In the genomic region with DNA sequence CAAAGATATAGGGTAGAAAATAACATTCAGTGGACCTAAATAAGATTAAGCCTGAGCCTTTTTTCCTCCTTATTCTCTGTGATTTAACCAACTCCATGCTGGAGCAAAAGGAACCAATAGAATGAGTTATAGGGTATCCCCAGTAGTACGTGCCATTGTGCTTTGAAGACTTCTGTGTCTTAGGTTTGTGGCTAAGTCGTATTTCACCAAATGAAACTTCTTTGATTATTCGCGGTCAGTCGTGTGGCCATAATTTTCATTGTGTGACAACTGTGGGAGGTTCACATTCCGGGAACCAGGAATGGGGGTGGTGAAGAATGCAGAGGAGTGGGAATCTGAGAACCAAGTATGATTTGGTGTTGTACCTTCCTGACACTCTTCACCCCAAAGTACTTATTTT, we compare ENCODE assay signal across 22 mouse cellular contexts.
A peak's percentile ranks its signal among the peaks of the same experiment; 100 is the strongest.
DNase-seq lines count a peak whose midpoint lies in the region; ATAC-seq lines count a peak whose summit lies in the region.
"Had no signal": no experiment of that assay in that cellular context is flagged by ENCODE, and none has a peak within 500 bp of the region (broad histone marks: within the 10 kb centered on the region; RNA-seq: fewer than 3 reads in every experiment).

No protein-coding gene starts in this region.

- no peak overlapping the region for H3K9ac ChIP-seq in embryonic facial prominence, embryonic 14.5 days (ENCODE audit: low read depth, low read length)
- H3K9ac ChIP-seq in neural tube, embryonic 11.5 days (ENCODE audit: low read length), result no peak overlapping the region
- no peak overlapping the region for H3K9ac ChIP-seq in forebrain, embryonic 16.5 days (replicated peaks; ENCODE audit: low read depth, low read length)
- H3K9ac ChIP-seq: embryonic facial prominence, embryonic 13.5 days; forebrain, embryonic 13.5 days; forebrain, postnatal 0 days; hindbrain, embryonic 12.5 days; hindbrain, embryonic 15.5 days had no signal

- no peak for DNase-seq in embryonic facial prominence, embryonic 14.5 days (ENCODE audit: low spot score)
- no peak for DNase-seq in embryonic facial prominence, embryonic 10.5 days (ENCODE audit: low spot score)
- DNase-seq in neural tube, embryonic 11.5 days (ENCODE audit: low spot score), result no peak
- DNase-seq in neural tube, embryonic 10.5 days (ENCODE audit: extremely low spot score, low spot score), result no peak
- DNase-seq in mesoderm, embryonic 11.5 days (ENCODE audit: low read depth, low spot score), result peak; percentile 54
- DNase-seq: adrenal gland, postnatal 10 days; adrenal gland, postnatal 36 days; cerebellum, adult 18-20 months; cerebellum, adult 9-10 months; cerebellum, postnatal 14 days; forebrain, postnatal 0 days; gastrocnemius, adult 2 months; gastrocnemius, postnatal 14 days; heart, adult 11 months had no signal

- no peak overlapping the region for H3K4me3 ChIP-seq in embryonic facial prominence, embryonic 14.5 days (ENCODE audit: low read depth, low read length)
- no peak overlapping the region for H3K4me3 ChIP-seq in embryonic facial prominence, embryonic 10.5 days
- no peak overlapping the region for H3K4me3 ChIP-seq in neural tube, embryonic 11.5 days (ENCODE audit: low read depth, low read length)
- H3K4me3 ChIP-seq in forebrain, embryonic 16.5 days (replicated peaks; ENCODE audit: low read length), result no peak overlapping the region
- H3K4me3 ChIP-seq: embryonic facial prominence, embryonic 13.5 days; forebrain, embryonic 10.5 days; forebrain, embryonic 13.5 days; gastrocnemius, adult 2 months; hindbrain, embryonic 12.5 days; hindbrain, embryonic 15.5 days had no signal

- no peak overlapping the region for H3K27ac ChIP-seq in embryonic facial prominence, embryonic 14.5 days (replicated peaks; ENCODE audit: low read depth, low read length)
- no peak overlapping the region for H3K27ac ChIP-seq in embryonic facial prominence, embryonic 10.5 days (replicated peaks)
- H3K27ac ChIP-seq in neural tube, embryonic 11.5 days (ENCODE audit: low read depth, low read length), result no peak overlapping the region
- no peak overlapping the region for H3K27ac ChIP-seq in forebrain, embryonic 16.5 days (ENCODE audit: low read length)
- H3K27ac ChIP-seq: embryonic facial prominence, embryonic 13.5 days; forebrain, embryonic 10.5 days; forebrain, embryonic 13.5 days; gastrocnemius, adult 2 months; hindbrain, embryonic 12.5 days; hindbrain, embryonic 15.5 days had no signal

- no peaks in the 10 kb centered on the region for H3K9me3 ChIP-seq in embryonic facial prominence, embryonic 14.5 days (ENCODE audit: control insufficient read depth, low read length)
- no peaks in the 10 kb centered on the region for H3K9me3 ChIP-seq in embryonic facial prominence, embryonic 10.5 days
- no peaks in the 10 kb centered on the region for H3K9me3 ChIP-seq in neural tube, embryonic 11.5 days (ENCODE audit: control insufficient read depth, low read length)
- H3K9me3 ChIP-seq in forebrain, embryonic 16.5 days (ENCODE audit: control insufficient read depth, low read length), result no peaks in the 10 kb centered on the region
- H3K9me3 ChIP-seq: embryonic facial prominence, embryonic 13.5 days; forebrain, embryonic 10.5 days; forebrain, embryonic 13.5 days; hindbrain, embryonic 12.5 days; hindbrain, embryonic 15.5 days had no signal

- 81% methylated on average over 6 of the region's 6 CpGs for WGBS in embryonic facial prominence, embryonic 14.5 days
- 85% methylated on average over 6 of the region's 6 CpGs for WGBS in embryonic facial prominence, embryonic 10.5 days
- 28% methylated on average over 6 of the region's 6 CpGs for WGBS in neural tube, embryonic 11.5 days
- 53% methylated on average over 6 of the region's 6 CpGs for WGBS in forebrain, embryonic 16.5 days

- H3K27me3 ChIP-seq in embryonic facial prominence, embryonic 14.5 days (replicated peaks; ENCODE audit: control insufficient read depth, insufficient read depth, low read length), result no peaks in the 10 kb centered on the region
- no peaks in the 10 kb centered on the region for H3K27me3 ChIP-seq in embryonic facial prominence, embryonic 10.5 days (replicated peaks; ENCODE audit: low read depth, poor library complexity, severe bottlenecking)
- H3K27me3 ChIP-seq in neural tube, embryonic 11.5 days (ENCODE audit: control insufficient read depth, insufficient read depth, low read length), result no peaks in the 10 kb centered on the region
- H3K27me3 ChIP-seq in forebrain, embryonic 16.5 days (replicated peaks; ENCODE audit: control insufficient read depth, insufficient read depth, low read length), result no peaks in the 10 kb centered on the region
- H3K27me3 ChIP-seq: embryonic facial prominence, embryonic 13.5 days; hindbrain, embryonic 12.5 days; hindbrain, embryonic 15.5 days had no signal

- no peak overlapping the region for H3K4me2 ChIP-seq in embryonic facial prominence, embryonic 14.5 days (ENCODE audit: low read depth, low read length)
- H3K4me2 ChIP-seq in neural tube, embryonic 11.5 days (ENCODE audit: low read depth), result no peak overlapping the region
- H3K4me2 ChIP-seq in forebrain, embryonic 16.5 days (ENCODE audit: low read length), result no peak overlapping the region
- H3K4me2 ChIP-seq: embryonic facial prominence, embryonic 13.5 days; forebrain, embryonic 13.5 days; heart, embryonic 11.5 days; hindbrain, embryonic 12.5 days; hindbrain, embryonic 15.5 days had no signal

- no peaks in the 10 kb centered on the region for H3K4me1 ChIP-seq in embryonic facial prominence, embryonic 14.5 days (ENCODE audit: control insufficient read depth, insufficient read depth, low read length)
- H3K4me1 ChIP-seq in embryonic facial prominence, embryonic 10.5 days, result no peaks in the 10 kb centered on the region
- no peaks in the 10 kb centered on the region for H3K4me1 ChIP-seq in neural tube, embryonic 11.5 days (ENCODE audit: control insufficient read depth, insufficient read depth, low read length)
- no peaks in the 10 kb centered on the region for H3K4me1 ChIP-seq in forebrain, embryonic 16.5 days (replicated peaks; ENCODE audit: control insufficient read depth, insufficient read depth, low read length)
- H3K4me1 ChIP-seq: embryonic facial prominence, embryonic 13.5 days; forebrain, embryonic 13.5 days; hindbrain, embryonic 12.5 days; hindbrain, embryonic 15.5 days had no signal

- ATAC-seq in embryonic facial prominence, embryonic 14.5 days (ENCODE audit: low read depth), result 0 out of 2 replicates have a peak, but pooled peaks have one; percentile 33
- peak; percentile 33; the same call in 1 of the 2 replicates for ATAC-seq in neural tube, embryonic 11.5 days (ENCODE audit: insufficient read depth, low FRiP score, low TSS enrichment)
- ATAC-seq in forebrain, embryonic 16.5 days, result no peak
- ATAC-seq: CD4-positive, CD25-positive, alpha-beta regulatory T cell, adult 4 months; forebrain, embryonic 13.5 days; forebrain, postnatal 0 days had no signal

- H3K36me3 ChIP-seq in embryonic facial prominence, embryonic 14.5 days (ENCODE audit: control insufficient read depth, insufficient read depth, low read length), result no peaks in the 10 kb centered on the region
- H3K36me3 ChIP-seq in embryonic facial prominence, embryonic 10.5 days (replicated peaks), result no peaks in the 10 kb centered on the region
- H3K36me3 ChIP-seq in neural tube, embryonic 11.5 days (ENCODE audit: control insufficient read depth, insufficient read depth, low read length), result no peaks in the 10 kb centered on the region
- H3K36me3 ChIP-seq in forebrain, embryonic 16.5 days (ENCODE audit: control insufficient read depth, insufficient read depth), result no peaks in the 10 kb centered on the region
- H3K36me3 ChIP-seq: embryonic facial prominence, embryonic 13.5 days; forebrain, embryonic 10.5 days; hindbrain, embryonic 12.5 days; hindbrain, embryonic 15.5 days had no signal
